Mouse (Mus musculus): Measurements from ENCODE around the gene Gm3250.
"Not testable (repeated sequence)": the region's sequence is repeated elsewhere in the genome, so short reads cannot be mapped to it uniquely, and the experiment has no call there.

Gm3250 gene

DNA sequence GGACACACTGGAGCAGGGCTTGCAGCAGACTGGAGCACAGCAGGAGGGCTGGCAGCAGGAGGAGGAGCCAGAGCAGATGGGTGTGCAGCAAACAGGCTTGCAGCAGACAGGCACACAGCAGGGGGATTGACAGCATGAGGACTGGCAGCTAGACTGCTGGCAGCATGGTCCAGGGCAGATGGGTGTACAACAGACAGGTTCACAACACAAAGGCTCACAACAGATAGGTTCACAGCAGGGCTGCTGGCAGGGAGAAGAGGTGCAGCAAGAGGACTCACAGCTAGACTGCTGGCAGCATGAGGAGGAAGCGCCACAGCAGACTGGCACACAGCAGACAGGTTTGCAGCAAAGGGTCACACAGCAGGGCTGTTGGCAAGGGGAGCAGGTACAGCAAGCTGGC, 31.7 kb downstream of the Gm3250 start:
- DNase-seq: not testable (repeated sequence)

DNA sequence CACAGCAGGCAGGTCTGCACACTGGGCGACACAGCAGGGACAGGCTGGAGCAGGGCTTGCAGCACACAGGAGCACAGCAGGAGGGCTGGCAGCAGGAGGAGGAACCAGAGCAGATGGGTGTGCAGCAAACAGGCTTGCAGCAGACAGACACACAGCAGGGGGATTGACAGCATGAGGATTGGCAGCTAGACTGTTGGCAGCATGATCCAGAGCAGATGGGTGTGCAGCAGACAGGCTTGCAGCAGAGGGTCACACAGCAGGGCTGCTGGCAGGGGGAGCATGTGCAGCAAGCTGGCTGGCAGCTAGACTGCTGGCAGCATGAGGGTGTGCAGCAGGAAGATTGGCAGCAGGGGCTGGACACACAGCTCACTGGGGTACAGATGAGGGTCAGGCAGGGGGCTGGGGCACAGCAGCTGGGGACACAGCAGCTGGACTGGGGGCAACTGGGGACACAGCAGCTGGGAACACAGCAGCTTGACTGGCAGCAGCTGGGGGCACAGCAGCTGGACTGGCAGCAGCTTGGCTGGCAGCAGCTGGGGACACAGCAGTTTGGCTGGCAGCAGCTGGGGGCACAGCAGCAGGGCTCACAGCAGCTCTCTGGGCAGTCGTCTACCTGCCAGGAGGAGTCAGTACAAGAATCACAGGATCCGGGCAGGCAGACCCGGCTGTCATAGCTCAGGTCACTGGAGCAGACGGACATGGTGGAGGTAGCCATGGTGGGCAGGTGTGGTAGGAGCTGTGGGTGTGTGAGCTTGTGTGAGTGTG, 40.2 kb downstream of the Gm3250 start, which contains the start of gene Gm18596:
Gm18596 (minus strand) TSS at position 715 of the 765 bp plus-strand sequence.
- DNase-seq: not testable (repeated sequence)

DNA sequence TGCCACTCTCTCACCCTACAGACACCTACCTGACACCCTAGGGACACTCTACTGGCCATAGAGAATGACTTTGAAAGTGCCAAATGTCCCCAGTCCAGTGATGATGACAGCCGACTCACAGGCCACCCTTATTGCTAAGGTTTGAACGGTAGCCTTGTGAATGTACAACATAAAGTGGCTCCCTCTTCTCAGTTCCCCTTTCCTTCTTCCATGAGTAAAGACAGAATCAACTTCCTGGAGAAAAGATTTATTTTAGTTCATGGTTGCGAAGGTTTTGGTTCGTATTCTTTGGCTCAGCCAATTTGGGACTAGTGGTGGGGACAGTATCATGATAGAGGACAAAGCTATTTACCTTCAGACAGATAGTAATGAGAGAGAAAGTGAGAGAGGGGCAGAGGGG, 43.4 kb downstream of the Gm3250 start:
- no peak for DNase-seq

DNA sequence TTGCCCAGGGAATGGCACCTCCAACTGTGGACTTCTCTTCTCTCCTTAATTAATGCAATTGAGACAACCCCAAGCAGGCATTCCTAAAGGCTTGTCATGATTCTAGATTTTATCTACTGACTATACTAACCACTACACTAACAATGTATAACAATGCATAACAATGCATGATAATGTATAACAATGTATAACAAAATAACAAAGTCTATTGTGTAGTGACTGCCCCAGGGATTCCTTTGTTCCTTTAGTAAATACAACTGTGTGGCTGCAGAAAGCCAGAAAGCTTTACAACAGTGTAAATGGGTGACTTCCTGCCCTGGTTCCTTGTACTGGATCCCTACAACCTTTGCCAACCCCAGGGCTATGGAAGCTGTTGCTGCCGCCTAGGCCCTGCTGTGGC, 46.4 kb downstream of the Gm3250 start:
- DNase-seq: no peak
